Mouse (Mus musculus) embryo, embryonic 10.5 days (tissue): ENCODE measurements around the gene Emc8.
A peak's percentile ranks its signal among the peaks of the same experiment; 100 is the strongest.

Experiments used
- DNase-seq: peaks from one replicate; pipeline ENCODE4 v3.0.0-alpha.2; 2015; ENCODE audit warnings: low spot score

Gene Emc8

GRCm38 (mm10) chr8:120685591-120685990 is 17.2 kb upstream of the Emc8 start:
- no peak for DNase-seq

- DNase-seq, result no peak
Observed at GRCm38 (mm10) chr8:120685097-120685496, 16.7 kb upstream of the Emc8 start.

- no peak for DNase-seq
Observed at GRCm38 (mm10) chr8:120684082-120684481, 15.7 kb upstream of the Emc8 start.

GRCm38 (mm10) chr8:120683602-120684001 is 15.2 kb upstream of the Emc8 start:
- peak; percentile 81 for DNase-seq

- DNase-seq, result no peak
Observed at GRCm38 (mm10) chr8:120681113-120681512, 12.7 kb upstream of the Emc8 start.

- peak; percentile 67 for DNase-seq
Observed at GRCm38 (mm10) chr8:120680405-120680804, 12.0 kb upstream of the Emc8 start.

- no peak for DNase-seq
Observed at GRCm38 (mm10) chr8:120679629-120680387, 11.4 kb upstream of the Emc8 start.

GRCm38 (mm10) chr8:120678447-120678846 is 10.1 kb upstream of the Emc8 start:
- peak; percentile 92 for DNase-seq

- DNase-seq, result no peak
Observed at GRCm38 (mm10) chr8:120675718-120676117, 7.3 kb upstream of the Emc8 start.

GRCm38 (mm10) chr8:120673298-120673697 is 4.9 kb upstream of the Emc8 start:
- no peak for DNase-seq

GRCm38 (mm10) chr8:120672626-120673229 is 4.4 kb upstream of the Emc8 start:
- no peak for DNase-seq

- no peak for DNase-seq
Observed at GRCm38 (mm10) chr8:120671775-120672174, 3.4 kb upstream of the Emc8 start.

GRCm38 (mm10) chr8:120667561-120668373 is 606 bp downstream of the Emc8 start, which contains the start of the genes Gm27021 and Cox4i1:
TSS of gene Gm27021 (minus strand) at chr8:120668079.
TSS of gene Cox4i1 (plus strand) at chr8:120668222.
- DNase-seq, result peak; percentile 94

GRCm38 (mm10) chr8:120666807-120667470 is 1.4 kb downstream of the Emc8 start:
- peak; percentile 39 for DNase-seq

- DNase-seq, result peak; percentile 26
Observed at GRCm38 (mm10) chr8:120665726-120666455, 2.5 kb downstream of the Emc8 start.

- DNase-seq, result no peak
Observed at GRCm38 (mm10) chr8:120664566-120664965, 3.8 kb downstream of the Emc8 start.

- no peak for DNase-seq
Observed at GRCm38 (mm10) chr8:120657415-120657814, 11.0 kb downstream of the Emc8 start.

- DNase-seq, result no peak
Observed at GRCm38 (mm10) chr8:120656322-120657052, 11.9 kb downstream of the Emc8 start.

- DNase-seq, result no peak
Observed at GRCm38 (mm10) chr8:120647532-120647931, 20.8 kb downstream of the Emc8 start, which contains the start of gene 1190005I06Rik. TSS of gene 1190005I06Rik (minus strand) at chr8:120647632.

- DNase-seq, result no peak
Observed at GRCm38 (mm10) chr8:120644663-120645062, 23.7 kb downstream of the Emc8 start.
